Mouse (Mus musculus) layer of hippocampus, adult 9-10 months (tissue): ENCODE results near the gene Atxn7l3b.
"Not testable (repeated sequence)": the region's sequence is repeated elsewhere in the genome, so short reads cannot be mapped to it uniquely, and the experiment has no call there.

Source experiments
- DNase-seq: peaks from one replicate; pipeline ENCODE4 v3.0.0; 2022; ENCODE audit warnings: low spot score

The Atxn7l3b gene

GRCm38 (mm10) chr10:112928452-112929221, at the start of gene Atxn7l3b:
Gene Atxn7l3b (minus strand): TSS chr10:112929001.
- peak; percentile 81 for DNase-seq

DNA sequence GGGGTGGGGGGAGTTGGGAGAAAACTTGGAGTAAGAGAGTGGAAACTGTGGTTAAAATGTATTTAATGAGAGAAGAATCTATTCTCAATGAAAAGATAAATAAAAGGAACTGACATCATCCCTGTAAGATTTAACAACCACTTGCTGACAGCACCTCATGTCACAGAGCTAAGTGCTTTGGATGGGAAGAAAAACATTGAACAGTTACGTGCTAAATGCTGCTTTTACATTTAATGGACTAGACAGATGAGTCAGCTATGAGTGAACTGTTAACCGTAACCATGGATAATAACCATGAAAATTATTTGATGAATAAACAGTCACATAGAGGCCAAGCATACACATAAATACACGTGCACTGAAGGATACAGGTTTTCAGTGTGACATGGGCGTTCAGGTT, 48.8 kb upstream of the Atxn7l3b start:
- no peak for DNase-seq

GRCm38 (mm10) chr10:112973286-112974026, 44.7 kb upstream of the Atxn7l3b start:
- DNase-seq: no peak

- no peak for DNase-seq
Observed at GRCm38 (mm10) chr10:112970002-112970589, 41.3 kb upstream of the Atxn7l3b start.

GRCm38 (mm10) chr10:112967578-112967977, 38.8 kb upstream of the Atxn7l3b start:
- DNase-seq: no peak

DNA sequence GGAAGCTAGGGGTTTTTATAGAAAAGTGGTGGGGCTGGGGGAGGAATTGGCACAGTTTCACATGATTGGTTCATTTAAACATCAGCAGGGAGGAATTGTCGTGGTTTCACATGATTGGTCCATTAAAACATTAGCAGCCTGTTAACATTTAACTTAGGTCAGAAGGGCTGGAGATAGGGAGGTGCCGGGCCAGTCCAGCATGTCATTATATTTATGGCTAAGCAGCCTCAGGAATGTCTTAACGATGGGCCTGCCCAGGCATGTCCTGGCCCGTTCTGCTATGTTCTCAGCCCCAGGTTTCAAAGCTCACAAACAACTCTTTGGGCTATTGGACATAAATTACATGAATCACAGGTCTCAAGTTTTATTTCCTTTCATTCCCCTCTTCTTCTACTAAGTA, 33.4 kb upstream of the Atxn7l3b start:
- DNase-seq: not testable (repeated sequence)

GRCm38 (mm10) chr10:112954140-112954539, 25.3 kb upstream of the Atxn7l3b start:
- no peak for DNase-seq

- DNase-seq: no peak
Observed at GRCm38 (mm10) chr10:112948453-112948852, 19.7 kb upstream of the Atxn7l3b start.

DNA sequence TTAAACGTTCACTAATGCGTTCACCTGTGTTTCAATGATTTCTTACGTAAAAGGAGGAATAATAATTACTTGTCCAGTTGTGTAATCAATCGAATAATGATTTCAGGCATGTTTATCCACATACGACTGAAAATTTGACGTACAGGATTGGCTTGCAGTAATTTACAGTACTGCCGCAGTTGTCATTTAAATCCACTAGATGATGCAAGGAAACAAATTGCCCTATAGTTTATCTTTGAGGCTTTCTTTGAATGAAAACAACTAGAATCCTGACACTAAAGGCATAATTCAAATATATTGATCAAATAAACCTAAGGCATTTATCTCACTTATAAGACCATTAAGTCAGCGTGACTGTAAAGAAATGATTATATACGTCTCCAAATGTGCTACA, 418 bp upstream of the Atxn7l3b start:
- no peak for DNase-seq

- no peak for DNase-seq
Observed at GRCm38 (mm10) chr10:112926961-112927360, 1.8 kb downstream of the Atxn7l3b start.

- DNase-seq: no peak
Observed at GRCm38 (mm10) chr10:112926271-112926670, 2.5 kb downstream of the Atxn7l3b start.

DNA sequence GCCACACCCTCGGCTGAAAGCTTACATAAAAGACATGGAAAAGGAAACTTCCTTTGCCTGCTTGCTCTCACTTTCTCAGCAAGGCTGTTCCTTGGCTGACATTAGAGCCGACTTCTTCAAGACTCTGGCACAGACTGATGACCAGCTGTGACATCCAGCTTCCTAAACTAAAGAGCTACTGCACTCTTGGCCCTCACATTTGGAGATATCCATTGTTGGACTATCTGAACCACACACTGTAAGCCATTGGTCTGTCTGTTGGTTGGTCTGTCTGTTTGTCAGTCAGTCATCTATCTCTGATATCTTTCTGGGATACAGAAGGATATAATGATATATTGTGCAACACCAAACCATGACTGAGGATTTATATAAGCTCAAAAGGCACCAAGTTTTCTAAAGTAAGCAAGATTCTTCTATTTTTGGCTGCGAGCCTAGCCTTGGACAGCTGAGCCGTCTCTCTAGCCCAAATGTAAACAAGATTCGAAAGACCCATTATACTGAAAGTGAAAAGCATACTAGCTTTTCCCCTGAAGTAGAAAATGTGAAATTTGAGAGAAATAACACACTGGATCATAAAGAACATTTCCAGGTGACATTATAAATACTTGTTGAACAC, 12.1 kb downstream of the Atxn7l3b start:
- DNase-seq: no peak

GRCm38 (mm10) chr10:112900243-112900642, 28.6 kb downstream of the Atxn7l3b start:
- no peak for DNase-seq

- no peak for DNase-seq
Observed at GRCm38 (mm10) chr10:112899796-112900195, 29.0 kb downstream of the Atxn7l3b start.

- DNase-seq: no peak
Observed at GRCm38 (mm10) chr10:112896636-112897035, 32.2 kb downstream of the Atxn7l3b start.

DNA sequence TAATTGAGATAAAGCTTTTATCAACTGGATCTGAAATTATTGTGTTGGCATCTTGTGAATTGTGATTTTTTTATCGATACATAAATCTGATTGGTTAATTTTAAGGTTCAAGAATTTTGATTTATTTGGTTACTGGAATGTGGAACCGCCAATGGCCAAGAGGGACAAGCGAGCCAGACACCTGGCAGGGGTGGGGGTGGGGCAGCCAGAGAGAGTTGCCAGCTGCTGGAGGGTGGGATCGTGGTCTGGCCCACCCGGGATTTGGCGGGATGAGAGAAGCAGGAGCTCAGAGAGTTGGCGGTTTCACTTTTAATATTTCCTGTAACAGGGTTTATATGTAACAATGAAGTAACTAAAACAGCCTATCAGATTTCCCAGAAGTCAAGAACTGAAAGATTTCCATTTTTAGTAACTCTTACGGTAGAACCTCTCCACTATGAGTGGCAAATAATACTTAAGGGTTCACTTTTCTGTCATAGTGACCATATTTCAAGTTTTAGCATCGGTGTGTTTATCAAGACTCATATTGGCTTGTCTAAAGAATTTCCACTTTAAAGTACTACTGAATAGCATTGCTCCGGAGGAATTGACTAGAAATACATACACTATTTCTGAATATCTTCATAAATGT, 35.1 kb downstream of the Atxn7l3b start:
- DNase-seq: no peak

GRCm38 (mm10) chr10:112884064-112884463, 44.7 kb downstream of the Atxn7l3b start:
- no peak for DNase-seq

DNA sequence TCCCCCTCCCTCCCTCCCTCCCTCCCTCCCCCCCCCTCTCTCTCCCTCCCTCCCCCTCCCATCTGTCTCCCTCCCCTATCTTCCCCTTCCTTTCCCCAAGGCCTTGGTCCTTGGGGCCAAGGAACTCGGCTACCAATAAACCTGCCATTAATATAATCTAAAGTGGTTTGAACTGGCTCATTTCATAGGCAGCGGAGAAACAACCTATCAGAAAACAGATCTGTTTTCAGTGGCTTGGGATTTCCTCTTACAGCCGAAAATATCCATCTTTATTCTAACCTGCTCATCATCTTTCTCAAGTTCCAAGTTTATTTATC, 45.2 kb downstream of the Atxn7l3b start:
- no peak for DNase-seq

- DNase-seq: no peak
Observed at GRCm38 (mm10) chr10:112882789-112883687, 45.8 kb downstream of the Atxn7l3b start.

GRCm38 (mm10) chr10:112882149-112882548, 46.7 kb downstream of the Atxn7l3b start:
- no peak for DNase-seq
